Mouse (Mus musculus): ENCODE measurements around the gene Prex1. TPM values are rescaled to one million over a fixed set of nuclear protein-coding genes. Genes with fewer than 3 reads are reported as not detected.

Prex1 gene
- polyA plus RNA-seq, 1 experiment from 2014 or later: 9.5 TPM

DNA sequence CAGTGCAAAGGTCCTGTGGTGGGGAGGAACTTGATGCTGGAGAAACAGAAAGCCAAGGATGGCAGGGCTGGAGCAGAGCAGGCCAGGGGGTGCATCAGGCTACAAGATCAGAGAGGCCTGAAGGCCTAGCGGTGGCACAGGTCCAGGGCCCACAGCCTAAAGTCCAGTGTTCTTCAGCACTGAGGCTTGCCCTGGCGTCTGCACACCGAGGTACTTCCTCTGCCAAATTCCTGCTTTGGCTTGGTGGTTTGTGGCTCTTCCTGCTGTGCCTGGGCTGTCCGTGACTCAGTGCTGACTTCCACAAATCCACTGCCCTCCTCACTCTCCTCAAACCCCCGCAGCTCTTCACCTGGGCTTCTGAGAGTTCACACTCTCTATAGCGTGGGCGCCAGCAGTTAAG, 30.8 kb upstream of the Prex1 start:
- 72% methylated on average over 7 of the region's 7 CpGs for WGBS
- no peak for ATAC-seq (ENCODE audit: insufficient number of reproducible peaks, insufficient read depth, low FRiP score, low read depth)

DNA sequence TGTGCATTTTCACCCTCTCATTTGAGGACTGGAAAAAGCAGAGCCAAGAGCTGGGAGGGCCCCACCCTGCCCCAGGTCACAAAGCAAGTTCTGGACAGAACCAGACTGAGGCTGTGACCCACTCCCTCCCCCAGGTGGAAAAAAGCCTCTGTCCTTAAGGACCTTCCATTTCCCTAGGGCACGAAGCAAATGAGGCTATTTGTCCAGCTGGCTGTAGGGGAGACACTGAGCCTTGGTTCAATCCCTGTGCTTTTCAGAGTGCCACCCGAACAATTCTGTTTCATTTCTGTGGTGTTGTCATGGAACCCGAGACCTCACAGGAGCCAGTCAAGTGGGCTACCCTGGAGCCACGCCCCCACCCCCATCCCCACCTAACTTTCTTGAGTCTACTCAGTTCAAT, 29.9 kb upstream of the Prex1 start:
- no peaks in the 10 kb centered on the region for H3K36me3 ChIP-seq (ENCODE audit: control insufficient read depth, insufficient read depth, low read length)
- H3K27ac ChIP-seq (replicated peaks in 1 of 2; ENCODE audit: control insufficient read depth in 1 of 2, insufficient read depth in 1 of 2, low read depth in 2 of 2, low read length in 2 of 2): no peak overlapping the region
- no peak for ATAC-seq (ENCODE audit: insufficient number of reproducible peaks, insufficient read depth, low FRiP score, low read depth)
- H3K4me2 ChIP-seq (ENCODE audit: low read length): no peak overlapping the region
- H3K9ac ChIP-seq (ENCODE audit: low read length): no peak overlapping the region
- no peaks in the 10 kb centered on the region for H3K9me3 ChIP-seq (ENCODE audit: control insufficient read depth, low read length)
- 66% methylated on average over 4 of the region's 4 CpGs for WGBS
- H3K27me3 ChIP-seq (ENCODE audit: control insufficient read depth, insufficient read depth, low read length): no peaks in the 10 kb centered on the region
- H3K4me1 ChIP-seq (ENCODE audit: control insufficient read depth in 2 of 2, insufficient read depth in 2 of 2, low read length in 2 of 2): peaks cover 0 to 2% of the 10 kb centered on the region in 2 experiments; a peak in 1 of 4 replicates
- no peak overlapping the region for H3K4me3 ChIP-seq (ENCODE audit: control insufficient read depth in 1 of 2, insufficient read depth in 1 of 2, low read depth in 1 of 2, low read length in 2 of 2)

More for the DNA sequence above, 30.8 kb upstream of the Prex1 start:
- Histone ChIP-seq H3K27ac (replicated peaks in 1 of 2; ENCODE audit: control insufficient read depth in 1 of 2, insufficient read depth in 1 of 2, low read depth in 2 of 2, low read length in 2 of 2) (no peak overlapping the region), H3K9ac (ENCODE audit: low read length) (no peak overlapping the region), H3K4me2 (ENCODE audit: low read length) (no peak overlapping the region), H3K4me1 (ENCODE audit: control insufficient read depth in 2 of 2, insufficient read depth in 2 of 2, low read length in 2 of 2) (peaks cover 0 to 2% of the 10 kb centered on the region in 2 experiments; a peak in 1 of 4 replicates), H3K36me3 (ENCODE audit: control insufficient read depth, insufficient read depth, low read length) (no peaks in the 10 kb centered on the region), H3K27me3 (ENCODE audit: control insufficient read depth, insufficient read depth, low read length) (no peaks in the 10 kb centered on the region), H3K9me3 (ENCODE audit: control insufficient read depth, low read length) (no peaks in the 10 kb centered on the region), H3K4me3 (ENCODE audit: control insufficient read depth in 1 of 2, insufficient read depth in 1 of 2, low read depth in 1 of 2, low read length in 2 of 2) (no peak overlapping the region)

DNA sequence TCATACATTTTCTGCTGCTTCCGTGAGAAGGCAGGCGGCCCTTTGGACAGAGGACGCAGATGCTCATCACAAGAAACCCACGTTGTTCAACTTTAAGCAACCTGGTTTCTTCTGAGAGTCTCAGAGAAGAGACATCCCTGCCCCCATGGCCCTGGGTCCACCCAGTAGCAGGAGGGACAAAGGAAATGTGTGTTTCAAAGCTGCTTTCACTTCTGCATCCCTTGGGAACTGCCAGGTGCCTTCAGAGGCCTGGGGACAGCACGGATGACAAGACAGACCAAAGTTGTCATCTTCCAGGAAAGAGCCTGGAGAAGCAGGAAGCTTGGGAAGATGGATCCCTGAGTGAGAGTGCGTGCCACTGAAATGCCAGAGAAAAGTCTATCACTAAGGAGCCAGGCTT, 27.8 kb upstream of the Prex1 start:
- Histone ChIP-seq H3K9me3 (ENCODE audit: control insufficient read depth, low read length) (no peaks in the 10 kb centered on the region), H3K27ac (replicated peaks in 1 of 2; ENCODE audit: control insufficient read depth in 1 of 2, insufficient read depth in 1 of 2, low read depth in 2 of 2, low read length in 2 of 2) (no peak overlapping the region), H3K4me3 (ENCODE audit: control insufficient read depth in 1 of 2, insufficient read depth in 1 of 2, low read depth in 1 of 2, low read length in 2 of 2) (no peak overlapping the region), H3K36me3 (ENCODE audit: control insufficient read depth, insufficient read depth, low read length) (no peaks in the 10 kb centered on the region), H3K4me2 (ENCODE audit: low read length) (no peak overlapping the region), H3K9ac (ENCODE audit: low read length) (no peak overlapping the region), H3K27me3 (ENCODE audit: control insufficient read depth, insufficient read depth, low read length) (no peaks in the 10 kb centered on the region), H3K4me1 (ENCODE audit: control insufficient read depth in 2 of 2, insufficient read depth in 2 of 2, low read length in 2 of 2) (peaks cover 0 to 2% of the 10 kb centered on the region in 2 experiments; a peak in 1 of 4 replicates)
- 83% methylated on average over 6 of the region's 6 CpGs for WGBS
- no peak for ATAC-seq (ENCODE audit: insufficient number of reproducible peaks, insufficient read depth, low FRiP score, low read depth)

DNA sequence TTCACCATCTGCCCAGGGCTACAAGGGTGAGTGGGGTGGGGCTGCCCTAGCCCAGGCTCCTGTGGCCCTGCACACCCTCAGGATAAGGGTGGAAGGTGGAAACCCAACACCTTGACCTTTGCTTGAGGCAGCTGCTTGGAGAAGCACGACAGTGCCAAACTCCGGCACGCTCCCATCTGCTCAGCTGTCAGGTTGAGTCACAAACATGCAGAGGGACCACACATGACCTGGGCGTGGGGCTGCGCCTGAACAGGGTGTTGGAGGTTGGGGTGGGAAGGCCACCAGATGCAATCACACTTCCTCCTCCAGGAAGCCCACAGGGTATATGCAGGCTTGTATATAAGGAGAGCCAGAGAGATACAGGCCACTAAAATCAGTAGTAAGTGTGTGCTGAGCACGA, 26.8 kb upstream of the Prex1 start:
- H3K36me3 ChIP-seq (ENCODE audit: control insufficient read depth, insufficient read depth, low read length): no peaks in the 10 kb centered on the region
- no peak overlapping the region for H3K9ac ChIP-seq (ENCODE audit: low read length)
- WGBS: 73% methylated on average over 6 of the region's 6 CpGs
- no peak for ATAC-seq (ENCODE audit: insufficient number of reproducible peaks, insufficient read depth, low FRiP score, low read depth)
- H3K27me3 ChIP-seq (ENCODE audit: control insufficient read depth, insufficient read depth, low read length): no peaks in the 10 kb centered on the region
- H3K4me2 ChIP-seq (ENCODE audit: low read length): no peak overlapping the region
- H3K4me3 ChIP-seq (ENCODE audit: control insufficient read depth in 1 of 2, insufficient read depth in 1 of 2, low read depth in 1 of 2, low read length in 2 of 2): no peak overlapping the region
- no peaks in the 10 kb centered on the region for H3K9me3 ChIP-seq (ENCODE audit: control insufficient read depth, low read length)
- H3K27ac ChIP-seq (replicated peaks in 1 of 2; ENCODE audit: control insufficient read depth in 1 of 2, insufficient read depth in 1 of 2, low read depth in 2 of 2, low read length in 2 of 2): no peak overlapping the region
- H3K4me1 ChIP-seq (ENCODE audit: control insufficient read depth in 2 of 2, insufficient read depth in 2 of 2, low read length in 2 of 2): no peaks in the 10 kb centered on the region

DNA sequence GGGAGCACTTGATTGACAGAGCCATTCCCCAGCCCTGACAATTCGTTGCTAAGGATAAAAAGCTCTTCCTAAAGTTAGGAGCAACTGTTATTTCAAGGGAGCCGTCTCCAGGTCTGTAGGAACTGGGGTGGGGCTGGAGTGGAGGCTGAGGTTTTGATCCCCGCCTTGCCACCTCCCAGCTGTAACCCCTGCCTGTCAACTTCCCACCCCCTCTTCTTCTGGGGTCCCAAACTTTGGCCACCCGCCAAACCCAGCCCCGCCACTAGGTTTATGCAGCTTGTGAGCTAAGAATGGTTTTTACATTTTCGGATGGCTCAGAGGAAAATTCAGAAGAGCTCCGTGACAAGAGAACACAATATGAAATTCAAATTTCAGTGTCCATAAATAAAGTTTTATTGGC, 23.7 kb upstream of the Prex1 start:
- ATAC-seq (ENCODE audit: insufficient number of reproducible peaks, insufficient read depth, low FRiP score, low read depth): no peak
- no peak overlapping the region for H3K4me3 ChIP-seq (ENCODE audit: control insufficient read depth in 1 of 2, insufficient read depth in 1 of 2, low read depth in 1 of 2, low read length in 2 of 2)
- H3K9ac ChIP-seq (ENCODE audit: low read length): no peak overlapping the region
- H3K4me1 ChIP-seq (ENCODE audit: control insufficient read depth in 2 of 2, insufficient read depth in 2 of 2, low read length in 2 of 2): no peaks in the 10 kb centered on the region
- H3K9me3 ChIP-seq (ENCODE audit: control insufficient read depth, low read length): no peaks in the 10 kb centered on the region
- H3K4me2 ChIP-seq (ENCODE audit: low read length): no peak overlapping the region
- no peaks in the 10 kb centered on the region for H3K27me3 ChIP-seq (ENCODE audit: control insufficient read depth, insufficient read depth, low read length)
- no peak overlapping the region for H3K27ac ChIP-seq (replicated peaks in 1 of 2; ENCODE audit: control insufficient read depth in 1 of 2, insufficient read depth in 1 of 2, low read depth in 2 of 2, low read length in 2 of 2)
- no peaks in the 10 kb centered on the region for H3K36me3 ChIP-seq (ENCODE audit: control insufficient read depth, insufficient read depth, low read length)
- WGBS: 70% methylated on average over 7 of the region's 7 CpGs

DNA sequence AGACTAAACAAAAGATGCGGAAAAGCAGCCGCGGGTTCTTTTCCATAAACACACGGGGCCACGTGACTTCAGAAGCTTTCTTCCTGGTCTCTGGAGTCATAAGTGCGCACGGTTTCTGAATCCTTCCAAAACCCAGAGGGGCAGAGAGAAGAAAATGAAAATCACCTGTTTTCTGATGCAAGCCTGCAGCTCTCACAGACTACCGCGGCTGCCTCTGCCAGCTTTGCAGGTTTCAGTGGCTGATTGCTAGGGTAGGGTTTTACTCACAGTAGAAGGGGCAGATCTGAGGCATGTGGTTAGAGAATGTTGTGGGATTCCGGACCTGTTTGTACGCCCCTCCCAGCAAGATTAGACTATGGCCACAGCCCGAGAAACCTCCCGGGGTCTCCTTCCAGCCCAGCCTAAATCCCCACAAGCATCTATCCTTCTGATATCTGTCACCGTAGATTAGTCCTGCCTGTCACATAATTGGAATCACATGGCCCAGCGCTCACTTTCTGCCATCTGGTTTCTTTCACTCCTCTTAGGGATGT, 21.9 kb upstream of the Prex1 start:
- no peaks in the 10 kb centered on the region for H3K36me3 ChIP-seq (ENCODE audit: control insufficient read depth, insufficient read depth, low read length)
- WGBS: 31% methylated on average over 15 of the region's 15 CpGs

DNA sequence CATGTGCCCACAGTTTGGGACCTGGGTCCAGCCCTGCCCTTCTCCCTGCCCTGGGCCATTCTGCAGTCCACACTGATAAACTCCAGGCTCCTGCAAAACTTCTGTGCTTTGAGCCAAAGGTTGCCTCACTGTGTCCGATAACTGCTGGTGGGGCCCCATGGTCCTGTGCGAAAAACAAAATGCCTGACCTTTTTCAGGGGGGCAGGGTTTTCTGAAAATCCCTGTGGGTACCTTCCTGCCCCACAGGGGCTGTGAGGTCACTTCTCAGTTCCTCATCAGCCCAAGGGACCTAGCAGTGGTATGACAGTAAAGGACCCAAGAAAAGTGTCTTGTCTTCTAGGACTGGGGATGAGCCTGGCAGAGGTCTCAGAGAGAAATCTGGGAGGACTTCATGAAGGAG, 19.2 kb upstream of the Prex1 start:
- H3K9me3 ChIP-seq (ENCODE audit: control insufficient read depth, low read length): no peaks in the 10 kb centered on the region
- 83% methylated on average over 2 of the region's 2 CpGs for WGBS
- H3K27me3 ChIP-seq (ENCODE audit: control insufficient read depth, insufficient read depth, low read length): no peaks in the 10 kb centered on the region
- no peak overlapping the region for H3K4me3 ChIP-seq (ENCODE audit: control insufficient read depth in 1 of 2, insufficient read depth in 1 of 2, low read depth in 1 of 2, low read length in 2 of 2)
- H3K27ac ChIP-seq (replicated peaks in 1 of 2; ENCODE audit: control insufficient read depth in 1 of 2, insufficient read depth in 1 of 2, low read depth in 2 of 2, low read length in 2 of 2): no peak overlapping the region
- no peaks in the 10 kb centered on the region for H3K36me3 ChIP-seq (ENCODE audit: control insufficient read depth, insufficient read depth, low read length)
- no peak overlapping the region for H3K9ac ChIP-seq (ENCODE audit: low read length)
- no peak for ATAC-seq (ENCODE audit: insufficient number of reproducible peaks, insufficient read depth, low FRiP score, low read depth)
- H3K4me1 ChIP-seq (ENCODE audit: control insufficient read depth in 2 of 2, insufficient read depth in 2 of 2, low read length in 2 of 2): peaks cover 3 to 8% of the 10 kb centered on the region in 2 experiments; a peak in 2 of 4 replicates
- no peak overlapping the region for H3K4me2 ChIP-seq (ENCODE audit: low read length)

More for the DNA sequence above, 21.9 kb upstream of the Prex1 start:
- peaks cover 0 to under 1% of the 10 kb centered on the region in 2 experiments; a peak in 1 of 4 replicates for H3K4me1 ChIP-seq (ENCODE audit: control insufficient read depth in 2 of 2, insufficient read depth in 2 of 2, low read length in 2 of 2)
- peak overlapping the region; percentile 39 for H3K4me2 ChIP-seq (ENCODE audit: low read length)
- H3K9me3 ChIP-seq (ENCODE audit: control insufficient read depth, low read length): no peaks in the 10 kb centered on the region
- no peak overlapping the region for H3K9ac ChIP-seq (ENCODE audit: low read length)
- no peak for ATAC-seq (ENCODE audit: insufficient number of reproducible peaks, insufficient read depth, low FRiP score, low read depth)
- no peak overlapping the region; a peak in 1 of 4 replicates for H3K4me3 ChIP-seq (ENCODE audit: control insufficient read depth in 1 of 2, insufficient read depth in 1 of 2, low read depth in 1 of 2, low read length in 2 of 2)
- H3K27ac ChIP-seq (replicated peaks in 1 of 2; ENCODE audit: control insufficient read depth in 1 of 2, insufficient read depth in 1 of 2, low read depth in 2 of 2, low read length in 2 of 2): no peak overlapping the region
- no peaks in the 10 kb centered on the region for H3K27me3 ChIP-seq (ENCODE audit: control insufficient read depth, insufficient read depth, low read length)

DNA sequence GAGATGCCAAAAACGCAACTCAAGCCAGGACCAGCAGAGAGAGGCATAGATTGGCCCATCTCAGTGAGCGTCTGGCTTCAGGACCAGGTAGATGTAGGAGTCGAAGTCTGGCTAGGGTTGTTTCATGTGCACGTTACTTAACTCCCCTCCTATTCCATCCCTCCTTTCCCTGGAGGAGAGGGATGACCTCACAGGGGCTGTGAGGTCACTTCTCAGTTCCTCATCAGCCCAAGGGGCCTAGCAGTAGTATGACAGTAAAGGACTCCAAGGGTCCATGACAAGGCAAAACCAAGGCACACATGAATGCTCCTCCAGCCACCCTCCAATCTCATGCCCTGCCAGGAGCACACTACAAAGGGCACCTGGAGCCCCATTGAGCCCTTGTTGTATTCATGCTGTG, 18.5 kb upstream of the Prex1 start:
- Histone ChIP-seq H3K9me3 (ENCODE audit: control insufficient read depth, low read length) (no peaks in the 10 kb centered on the region), H3K27me3 (ENCODE audit: control insufficient read depth, insufficient read depth, low read length) (no peaks in the 10 kb centered on the region), H3K27ac (replicated peaks in 1 of 2; ENCODE audit: control insufficient read depth in 1 of 2, insufficient read depth in 1 of 2, low read depth in 2 of 2, low read length in 2 of 2) (no peak overlapping the region), H3K4me1 (ENCODE audit: control insufficient read depth in 2 of 2, insufficient read depth in 2 of 2, low read length in 2 of 2) (peaks cover 3 to 8% of the 10 kb centered on the region in 2 experiments; a peak in 2 of 4 replicates), H3K9ac (ENCODE audit: low read length) (no peak overlapping the region), H3K36me3 (ENCODE audit: control insufficient read depth, insufficient read depth, low read length) (no peaks in the 10 kb centered on the region), H3K4me3 (ENCODE audit: control insufficient read depth in 1 of 2, insufficient read depth in 1 of 2, low read depth in 1 of 2, low read length in 2 of 2) (no peak overlapping the region), H3K4me2 (ENCODE audit: low read length) (no peak overlapping the region)
- ATAC-seq (ENCODE audit: insufficient number of reproducible peaks, insufficient read depth, low FRiP score, low read depth): no peak
- WGBS: 82% methylated on average over 4 of the region's 4 CpGs
